Mouse (Mus musculus): Measurements from ENCODE around the gene Ubash3b. TPM values are rescaled to one million over a fixed set of nuclear protein-coding genes. Genes with fewer than 3 reads are reported as not detected.

Gene Ubash3b
- polyA plus RNA-seq, 1 experiment from 2014 or later, result 7.3 TPM

GRCm38 (mm10) chr9:41079428-41080155 is 81.9 kb downstream of the Ubash3b start:
- WGBS, result 74% methylated on average over 14 of the region's 14 CpGs
- Histone ChIP-seq H3K9me3 (no peaks in the 10 kb centered on the region), H3K4me2 (replicated peaks) (no peak overlapping the region), H3K9ac (no peak overlapping the region), H3K4me3 (no peak overlapping the region), H3K36me3 (no peaks in the 10 kb centered on the region), H3K4me1 (peaks cover 29% of the 10 kb centered on the region), H3K27me3 (no peaks in the 10 kb centered on the region), H3K27ac (no peak overlapping the region)
- no peak for ATAC-seq (ENCODE audit: low FRiP score, low read depth)

GRCm38 (mm10) chr9:41078198-41078597 is 83.3 kb downstream of the Ubash3b start:
- Histone ChIP-seq H3K9me3 (no peaks in the 10 kb centered on the region), H3K9ac (no peak overlapping the region), H3K4me2 (replicated peaks) (no peak overlapping the region), H3K27me3 (no peaks in the 10 kb centered on the region), H3K4me1 (peaks cover 19% of the 10 kb centered on the region), H3K36me3 (no peaks in the 10 kb centered on the region), H3K4me3 (no peak overlapping the region), H3K27ac (no peak overlapping the region)
- 65% methylated on average over 4 of the region's 4 CpGs for WGBS
- ATAC-seq (ENCODE audit: low FRiP score, low read depth), result no peak

- Histone ChIP-seq H3K9ac (no peak overlapping the region), H3K4me3 (no peak overlapping the region), H3K9me3 (no peaks in the 10 kb centered on the region), H3K27me3 (no peaks in the 10 kb centered on the region), H3K27ac (no peak overlapping the region), H3K4me2 (replicated peaks) (no peak overlapping the region), H3K4me1 (peaks cover 19% of the 10 kb centered on the region), H3K36me3 (no peaks in the 10 kb centered on the region)
- ATAC-seq (ENCODE audit: low FRiP score, low read depth), result no peak
- WGBS, result 20% methylated on average over 4 of the region's 4 CpGs
Measured at GRCm38 (mm10) chr9:41076150-41076549, 85.3 kb downstream of the Ubash3b start.

GRCm38 (mm10) chr9:41075528-41075927 is 86.0 kb downstream of the Ubash3b start:
- H3K36me3 ChIP-seq, result no peaks in the 10 kb centered on the region
- 91% methylated on average over 5 of the region's 5 CpGs for WGBS
- H3K27ac ChIP-seq, result no peak overlapping the region
- no peaks in the 10 kb centered on the region for H3K9me3 ChIP-seq
- no peak overlapping the region for H3K4me3 ChIP-seq
- H3K9ac ChIP-seq, result no peak overlapping the region
- ATAC-seq (ENCODE audit: low FRiP score, low read depth), result no peak
- peaks cover 22% of the 10 kb centered on the region for H3K4me1 ChIP-seq
- no peaks in the 10 kb centered on the region for H3K27me3 ChIP-seq
- no peak overlapping the region for H3K4me2 ChIP-seq (replicated peaks)

- no peaks in the 10 kb centered on the region for H3K27me3 ChIP-seq
- no peak overlapping the region for H3K4me2 ChIP-seq (replicated peaks)
- H3K36me3 ChIP-seq, result no peaks in the 10 kb centered on the region
- peaks cover 30% of the 10 kb centered on the region for H3K4me1 ChIP-seq
- WGBS, result 87% methylated on average over 19 of the region's 19 CpGs
- no peak overlapping the region for H3K4me3 ChIP-seq
- H3K9ac ChIP-seq, result no peak overlapping the region
- ATAC-seq (ENCODE audit: low FRiP score, low read depth), result no peak
- H3K9me3 ChIP-seq, result no peaks in the 10 kb centered on the region
- no peak overlapping the region for H3K27ac ChIP-seq
Measured at GRCm38 (mm10) chr9:41073196-41074009, 88.1 kb downstream of the Ubash3b start.

- no peak overlapping the region for H3K4me3 ChIP-seq
- no peaks in the 10 kb centered on the region for H3K9me3 ChIP-seq
- no peak overlapping the region for H3K9ac ChIP-seq
- no peak for ATAC-seq (ENCODE audit: low FRiP score, low read depth)
- H3K4me2 ChIP-seq (replicated peaks), result no peak overlapping the region
- 74% methylated on average over 6 of the region's 6 CpGs for WGBS
- no peaks in the 10 kb centered on the region for H3K36me3 ChIP-seq
- no peak overlapping the region for H3K27ac ChIP-seq
- H3K4me1 ChIP-seq, result peaks cover 31% of the 10 kb centered on the region
- H3K27me3 ChIP-seq, result no peaks in the 10 kb centered on the region
Measured at GRCm38 (mm10) chr9:41072786-41073185, 88.7 kb downstream of the Ubash3b start.

GRCm38 (mm10) chr9:41071906-41072511 is 89.5 kb downstream of the Ubash3b start:
- no peak overlapping the region for H3K27ac ChIP-seq
- 48% methylated on average over 3 of the region's 3 CpGs for WGBS
- H3K9me3 ChIP-seq, result no peaks in the 10 kb centered on the region
- H3K4me2 ChIP-seq (replicated peaks), result no peak overlapping the region
- H3K36me3 ChIP-seq, result no peaks in the 10 kb centered on the region
- peaks cover 36% of the 10 kb centered on the region for H3K4me1 ChIP-seq
- H3K4me3 ChIP-seq, result no peak overlapping the region
- ATAC-seq (ENCODE audit: low FRiP score, low read depth), result no peak
- H3K27me3 ChIP-seq, result no peaks in the 10 kb centered on the region
- H3K9ac ChIP-seq, result no peak overlapping the region

- no peaks in the 10 kb centered on the region for H3K9me3 ChIP-seq
- no peak overlapping the region for H3K27ac ChIP-seq
- H3K9ac ChIP-seq, result no peak overlapping the region
- H3K4me1 ChIP-seq, result peaks cover 28% of the 10 kb centered on the region
- WGBS, result 78% methylated on average over 5 of the region's 5 CpGs
- H3K4me2 ChIP-seq (replicated peaks), result no peak overlapping the region
- no peak overlapping the region for H3K4me3 ChIP-seq
- H3K36me3 ChIP-seq, result no peaks in the 10 kb centered on the region
- ATAC-seq (ENCODE audit: low FRiP score, low read depth), result no peak
- H3K27me3 ChIP-seq, result no peaks in the 10 kb centered on the region
Measured at GRCm38 (mm10) chr9:41070761-41071181, 90.7 kb downstream of the Ubash3b start.

GRCm38 (mm10) chr9:41069509-41069908 is 92.0 kb downstream of the Ubash3b start:
- ATAC-seq (ENCODE audit: low FRiP score, low read depth), result no peak
- Histone ChIP-seq H3K27me3 (no peaks in the 10 kb centered on the region), H3K4me1 (peaks cover 28% of the 10 kb centered on the region), H3K36me3 (no peaks in the 10 kb centered on the region), H3K9ac (no peak overlapping the region), H3K4me2 (replicated peaks) (no peak overlapping the region), H3K4me3 (no peak overlapping the region), H3K9me3 (no peaks in the 10 kb centered on the region), H3K27ac (no peak overlapping the region)
- WGBS, result 90% methylated on average over 5 of the region's 5 CpGs

GRCm38 (mm10) chr9:41061446-41061845 is 100.1 kb downstream of the Ubash3b start:
- 20% methylated on average over 5 of the region's 5 CpGs for WGBS
- Histone ChIP-seq H3K9me3 (no peaks in the 10 kb centered on the region), H3K4me3 (no peak overlapping the region), H3K9ac (no peak overlapping the region), H3K36me3 (no peaks in the 10 kb centered on the region), H3K27ac (no peak overlapping the region), H3K27me3 (no peaks in the 10 kb centered on the region), H3K4me2 (replicated peaks) (no peak overlapping the region), H3K4me1 (peaks cover 19% of the 10 kb centered on the region)
- ATAC-seq (ENCODE audit: low FRiP score, low read depth), result no peak

- H3K4me3 ChIP-seq, result no peak overlapping the region
- H3K36me3 ChIP-seq, result no peaks in the 10 kb centered on the region
- H3K9me3 ChIP-seq, result no peaks in the 10 kb centered on the region
- peaks cover 19% of the 10 kb centered on the region for H3K4me1 ChIP-seq
- 74% methylated on average over 6 of the region's 6 CpGs for WGBS
- H3K4me2 ChIP-seq (replicated peaks), result no peak overlapping the region
- ATAC-seq (ENCODE audit: low FRiP score, low read depth), result no peak
- H3K9ac ChIP-seq, result no peak overlapping the region
- no peaks in the 10 kb centered on the region for H3K27me3 ChIP-seq
- H3K27ac ChIP-seq, result no peak overlapping the region
Measured at GRCm38 (mm10) chr9:41060617-41061016, 100.9 kb downstream of the Ubash3b start.

GRCm38 (mm10) chr9:41058765-41059535 is 102.5 kb downstream of the Ubash3b start:
- Histone ChIP-seq H3K9ac (no peak overlapping the region), H3K4me1 (peaks cover 18% of the 10 kb centered on the region), H3K4me2 (replicated peaks) (no peak overlapping the region), H3K36me3 (no peaks in the 10 kb centered on the region), H3K27me3 (no peaks in the 10 kb centered on the region), H3K27ac (no peak overlapping the region), H3K4me3 (no peak overlapping the region), H3K9me3 (no peaks in the 10 kb centered on the region)
- no peak for ATAC-seq (ENCODE audit: low FRiP score, low read depth)
- WGBS, result 60% methylated on average over 8 of the region's 8 CpGs
